Mouse (Mus musculus) layer of hippocampus, adult 18-20 months (tissue): ENCODE measurements around the gene Fkbp5. TPM values are rescaled to one million over a fixed set of nuclear protein-coding genes. Genes with fewer than 3 reads are reported as not detected.

Experiments
- DNase-seq, 2 experiments: peaks; one replicate each; pipeline ENCODE4 v3.0.0; 2022; ENCODE audit warnings: low spot score in 2 of 2
- total RNA-seq, 2 experiments: library from RNA; stranded (reverse); gene quantifications; 2 replicates each; pipeline ENCODE4 v1.2.3; 2021

Gene Fkbp5
- total RNA-seq, 2 experiments from 2014 or later = 81.9 to 84.3 TPM

DNA sequence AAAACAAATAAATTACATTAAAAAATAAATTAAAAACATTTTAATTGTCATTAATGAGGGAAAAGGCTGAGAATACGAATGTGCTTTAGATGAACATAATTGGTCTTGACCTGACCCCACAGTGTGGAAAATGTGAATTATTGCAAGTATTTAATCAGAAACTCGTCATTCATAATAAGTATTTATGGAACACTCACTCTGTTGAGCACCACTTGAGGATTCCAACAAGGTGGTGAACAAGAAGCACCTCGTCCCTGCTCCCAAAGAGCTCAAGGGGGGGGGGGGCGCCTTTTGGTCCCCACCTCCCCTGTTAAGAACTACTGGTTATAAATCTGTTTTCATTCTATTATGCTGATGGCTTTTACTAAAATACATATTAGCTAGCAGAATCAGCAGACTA, 51.4 kb downstream of the Fkbp5 start:
- DNase-seq = no peak

DNA sequence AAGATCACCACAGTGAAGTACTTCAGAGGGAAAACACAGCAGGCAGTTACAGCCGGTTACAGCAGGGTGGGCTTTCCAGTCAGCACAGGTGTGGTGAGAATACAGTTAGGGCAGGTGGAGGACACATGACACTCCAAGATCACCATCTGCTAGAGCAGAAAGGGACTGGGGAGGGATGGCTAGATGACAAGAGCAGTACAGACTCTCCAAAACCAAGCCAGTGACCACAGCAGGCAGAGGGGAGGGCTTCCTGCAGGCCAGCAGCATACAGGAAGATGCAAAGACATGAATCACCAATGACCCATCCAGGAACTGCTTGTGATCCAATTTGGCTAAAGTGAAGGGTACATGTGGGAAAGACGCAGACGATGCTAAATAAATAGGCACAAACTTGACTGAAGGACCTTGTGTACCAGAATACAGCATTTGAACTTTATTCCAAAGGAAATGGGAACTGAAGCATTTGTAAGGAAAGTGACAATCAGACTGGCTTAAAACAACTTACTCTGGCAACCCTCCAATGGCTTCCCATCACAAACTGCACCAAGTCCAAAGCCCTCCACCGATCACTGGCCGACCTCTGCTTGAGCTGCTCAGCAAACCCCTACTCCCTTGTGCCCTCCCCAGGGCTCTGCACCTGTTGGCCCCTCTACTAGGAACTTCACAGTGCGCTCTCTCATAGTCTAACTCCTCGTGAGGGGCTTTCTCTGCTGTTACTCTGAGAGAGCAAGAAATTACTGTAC, 53.5 kb downstream of the Fkbp5 start:
- DNase-seq = no peak

DNA sequence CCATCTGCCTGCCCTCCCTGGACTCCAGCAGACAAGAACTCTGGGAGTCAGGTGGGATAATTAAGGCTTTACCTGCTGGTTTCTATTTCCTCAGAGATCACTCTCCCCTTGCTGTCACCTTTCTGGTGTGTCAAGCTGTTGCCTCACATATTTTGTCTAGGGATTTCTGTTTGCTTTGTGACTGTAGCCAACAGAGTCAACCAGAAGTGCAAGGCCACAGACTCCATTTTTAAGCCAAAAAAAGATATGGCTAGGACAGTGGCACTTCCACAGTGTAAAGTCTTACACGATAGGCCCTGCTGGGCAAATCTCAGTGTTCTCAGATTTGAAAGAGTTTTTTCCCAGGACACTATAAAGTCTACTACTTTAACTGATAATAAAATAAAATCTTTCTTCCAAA, 56.9 kb downstream of the Fkbp5 start:
- no peak for DNase-seq

DNA sequence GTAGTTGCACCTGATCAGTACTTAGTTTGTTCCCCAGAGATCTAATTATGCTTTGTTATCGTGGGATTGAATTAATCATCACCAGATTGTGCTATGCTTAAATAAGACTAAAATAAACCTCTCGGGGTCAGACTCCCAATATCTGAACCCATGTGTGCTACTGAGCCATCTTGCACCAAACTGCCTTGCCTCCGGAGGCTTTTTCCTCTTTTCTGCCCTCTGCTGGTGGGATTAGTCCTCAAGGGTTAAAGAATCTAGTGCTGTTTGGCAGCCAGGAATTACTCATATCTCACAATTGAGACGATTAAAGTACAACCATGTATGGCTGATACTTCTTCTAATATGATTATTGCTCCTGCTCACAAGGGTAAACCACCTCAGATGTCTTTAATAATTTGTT, 62.2 kb downstream of the Fkbp5 start:
- DNase-seq = peak in 1 of 2 experiments; percentile 68

DNA sequence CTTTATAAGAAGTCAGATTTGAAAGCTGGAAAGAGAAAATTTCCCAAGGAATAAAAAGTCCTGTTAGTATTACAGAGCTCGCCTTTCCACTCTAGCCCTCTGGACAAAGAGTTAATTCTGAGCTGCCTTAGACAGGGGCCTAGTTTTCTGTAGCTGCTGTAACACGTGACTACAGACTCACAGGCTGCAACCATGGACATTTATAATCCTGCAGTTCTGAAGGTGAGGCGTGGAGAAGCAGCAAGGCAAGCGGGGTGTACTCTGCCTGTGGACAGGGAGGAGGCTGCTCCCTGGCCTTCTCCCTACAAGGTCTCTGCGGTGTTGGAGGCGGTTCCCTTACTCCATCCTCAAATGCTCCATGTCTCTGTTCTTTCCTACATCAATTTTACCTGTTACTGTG, 64.4 kb downstream of the Fkbp5 start:
- DNase-seq = no peak

DNA sequence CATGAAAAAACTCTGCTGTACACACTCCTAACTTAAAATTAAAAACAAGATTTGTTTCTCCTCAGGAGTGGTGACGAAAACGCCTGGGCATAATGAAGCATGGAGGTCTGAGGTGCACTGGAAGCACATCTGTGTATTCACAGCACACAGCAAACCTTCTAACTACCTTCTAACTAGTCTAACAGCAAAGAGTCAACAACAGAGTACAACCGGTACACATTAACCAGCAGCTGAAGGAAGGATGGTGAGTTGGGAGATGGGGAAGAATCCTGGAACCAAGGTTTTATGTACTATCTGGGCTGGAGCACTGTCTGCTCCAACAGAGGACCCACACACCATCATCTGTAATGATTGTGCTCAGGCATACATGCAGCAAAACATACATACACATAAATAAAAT, 65.4 kb downstream of the Fkbp5 start:
- no peak for DNase-seq

DNA sequence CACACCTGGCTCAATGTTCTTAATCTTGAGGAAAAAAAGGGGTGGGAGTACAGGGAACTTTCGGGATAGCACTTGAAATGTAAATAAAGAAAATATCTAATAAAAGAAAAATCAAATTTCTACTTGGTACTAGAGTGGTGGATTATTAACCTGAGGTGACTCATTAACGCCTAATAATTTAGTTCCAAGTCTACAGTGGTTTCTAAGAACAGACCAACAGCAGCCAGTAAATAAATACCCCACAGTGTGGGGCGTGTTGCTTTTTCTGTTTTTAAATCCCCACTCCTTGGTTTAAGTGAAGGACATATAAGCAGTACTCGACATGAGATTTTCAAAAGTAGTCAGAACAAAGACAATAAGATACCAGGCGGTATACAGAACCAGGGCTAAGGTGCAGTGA, 65.8 kb downstream of the Fkbp5 start:
- DNase-seq = no peak

DNA sequence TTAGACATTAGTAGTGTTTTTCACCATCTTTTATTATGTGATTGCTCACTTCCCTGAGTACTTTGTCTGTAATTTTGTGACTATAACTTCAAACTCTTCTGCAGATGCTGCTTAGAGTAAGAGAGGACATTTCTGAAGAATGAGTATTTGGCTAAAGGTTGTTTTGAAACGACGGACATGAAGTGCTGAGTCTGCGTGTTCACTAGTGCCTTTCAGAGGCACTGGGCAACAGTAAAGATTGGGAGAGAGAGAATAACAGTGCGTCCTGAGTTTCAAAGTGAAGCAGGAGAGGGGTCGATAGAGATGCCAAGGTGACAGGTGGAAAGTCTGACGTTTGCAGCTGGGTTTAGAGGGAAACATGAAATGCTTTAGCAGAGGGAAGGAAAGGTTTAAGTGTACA, 69.1 kb downstream of the Fkbp5 start:
- DNase-seq = no peak

DNA sequence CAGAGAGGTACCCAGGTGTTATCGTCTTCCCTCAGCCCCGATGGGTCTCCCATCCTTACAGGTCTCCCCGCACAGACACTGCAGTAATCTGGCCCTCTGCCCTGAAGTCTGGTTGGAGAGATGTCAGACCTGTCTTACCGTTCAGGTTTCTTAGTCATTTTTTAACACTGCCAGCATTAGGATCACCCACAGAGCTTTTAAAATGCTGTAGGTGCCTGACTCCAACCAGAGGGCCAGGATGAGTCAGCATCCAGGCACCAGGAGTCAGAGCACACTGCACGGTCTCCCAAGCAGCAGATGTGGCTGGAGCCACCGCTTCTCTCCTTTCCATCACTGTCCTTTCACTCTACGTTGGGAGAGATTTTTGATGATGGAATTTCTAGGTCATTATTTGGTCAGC, 69.5 kb downstream of the Fkbp5 start:
- no peak for DNase-seq

DNA sequence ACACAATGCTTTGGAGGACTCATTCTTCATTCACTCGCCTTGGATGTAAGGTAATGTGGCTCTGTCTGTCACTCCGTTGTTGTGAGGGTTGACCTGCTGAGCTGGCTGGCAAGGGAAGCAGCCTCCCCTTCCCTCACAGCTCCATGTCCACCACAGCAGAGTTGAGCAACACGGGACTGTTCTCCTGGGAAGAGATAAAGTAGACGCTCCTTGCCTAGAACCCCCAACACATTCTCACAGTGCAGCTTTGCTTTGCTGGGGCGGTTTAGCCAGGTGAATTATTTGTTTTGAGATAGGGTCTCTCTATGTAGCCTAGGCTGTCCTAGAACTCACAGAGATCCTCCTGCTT, 70.5 kb downstream of the Fkbp5 start:
- DNase-seq = no peak

DNA sequence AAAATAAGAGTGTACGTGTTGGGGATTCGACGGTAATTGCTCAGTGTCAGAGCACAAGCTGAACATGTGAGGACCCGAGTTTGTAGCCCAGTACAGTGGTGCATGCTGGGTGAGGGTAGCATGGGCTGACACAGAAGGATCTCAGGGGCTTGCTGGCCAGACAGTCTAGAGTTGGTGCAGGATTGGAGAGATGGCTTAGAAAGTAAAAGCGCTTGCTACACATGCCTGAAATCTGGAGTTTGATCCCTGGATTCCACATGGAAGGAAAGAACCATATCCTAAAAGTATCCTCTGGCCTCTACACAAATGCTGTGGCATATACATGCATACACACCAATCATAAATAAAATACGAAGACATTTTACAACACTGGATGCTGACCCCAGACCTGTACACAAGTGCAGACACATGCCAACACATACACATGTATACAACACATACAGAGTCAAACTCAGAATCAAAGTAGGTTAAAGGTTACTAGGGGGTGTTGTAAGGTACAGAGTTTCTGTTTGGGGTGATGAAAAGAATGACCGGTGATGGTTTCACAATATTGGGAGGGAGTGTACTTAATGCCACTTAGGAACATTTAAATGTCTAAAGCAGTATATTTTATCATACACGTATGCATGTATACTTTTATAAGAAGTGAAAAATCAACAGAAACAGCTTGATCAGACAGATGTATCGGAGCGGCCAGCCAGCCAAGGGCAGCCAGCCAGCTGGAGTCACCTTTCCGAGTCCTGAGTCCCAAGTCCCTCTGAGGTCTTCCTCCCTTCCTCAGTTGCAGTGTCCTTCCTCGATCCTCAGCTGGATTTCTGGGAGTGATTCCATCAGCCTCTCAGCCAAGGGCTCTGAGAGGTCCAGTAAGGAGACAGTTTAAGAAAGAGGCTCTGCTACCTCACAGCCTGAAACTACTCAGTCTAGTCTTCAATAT, 71.2 kb downstream of the Fkbp5 start:
- DNase-seq = no peak

DNA sequence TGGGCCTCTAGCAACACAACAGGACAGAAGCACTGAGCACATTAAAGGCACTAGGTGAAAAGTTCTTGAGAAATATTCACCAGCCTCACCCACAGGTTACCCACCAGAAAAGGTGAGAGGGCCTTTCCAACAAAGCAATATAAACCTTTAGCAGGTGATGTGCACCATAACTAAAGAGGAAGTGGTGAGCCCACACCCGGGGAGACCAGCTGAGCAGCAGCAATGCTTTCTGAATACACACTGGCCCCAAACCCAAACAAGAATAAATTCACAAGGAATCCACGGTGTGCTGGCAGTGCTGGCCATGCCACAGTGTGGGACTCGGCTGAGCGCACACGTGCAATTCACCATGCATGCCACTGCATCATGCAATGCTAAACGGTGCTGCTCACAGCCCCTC, 74.7 kb downstream of the Fkbp5 start:
- no peak for DNase-seq

DNA sequence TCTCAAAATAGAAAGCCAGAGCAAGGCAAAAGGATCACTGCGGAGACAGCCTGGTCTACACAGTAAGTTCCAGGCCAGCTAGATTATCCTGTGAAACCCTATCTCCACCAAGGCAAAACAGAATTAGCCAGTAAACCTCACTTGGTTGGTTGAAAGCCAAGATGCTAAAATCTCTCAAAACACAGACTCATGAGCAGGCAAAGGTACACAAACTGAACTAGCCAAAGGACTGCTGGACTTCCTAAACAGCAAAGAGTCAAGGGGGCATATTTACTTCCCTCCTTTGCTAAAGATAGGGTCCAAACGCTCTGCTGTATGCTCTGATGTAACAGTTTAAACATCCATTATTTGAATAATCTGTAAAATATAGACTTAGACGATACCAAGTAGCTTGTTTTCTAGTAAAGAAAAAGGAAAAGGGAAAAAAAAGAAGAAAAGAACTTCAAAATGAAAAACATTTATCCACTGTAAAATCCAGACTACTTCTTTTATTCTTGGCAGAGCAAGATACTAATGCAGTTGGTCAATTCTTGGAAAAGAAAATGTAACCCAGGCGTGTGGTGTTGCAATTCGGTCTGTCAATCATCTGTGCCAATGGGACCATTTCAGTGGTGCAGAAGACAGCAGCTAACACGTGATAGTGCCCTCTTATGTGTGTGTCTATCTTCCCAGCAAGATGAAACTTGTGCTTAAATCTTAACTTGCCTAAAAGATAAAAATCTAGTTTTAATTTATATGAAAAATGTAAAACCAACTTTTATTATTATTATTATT, 78.8 kb downstream of the Fkbp5 start:
- DNase-seq = no peak

DNA sequence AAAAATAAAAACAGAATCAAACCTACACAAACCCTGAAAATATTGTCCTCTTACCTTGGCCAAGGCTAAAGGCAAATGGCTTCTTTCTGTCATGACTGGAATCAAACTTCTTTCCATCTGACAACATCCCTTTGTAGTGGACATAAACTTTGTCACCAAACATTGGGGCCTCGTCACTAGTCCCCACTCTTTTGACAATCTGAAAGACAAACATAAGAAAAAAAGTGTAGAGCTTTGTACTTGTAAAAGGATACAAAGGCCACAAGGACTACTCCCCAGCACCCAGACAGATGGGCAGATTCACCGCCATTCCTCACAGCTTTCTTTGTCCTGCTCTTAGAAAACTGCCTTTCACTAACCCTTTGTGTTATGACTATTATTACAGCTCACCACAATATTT, 79.4 kb downstream of the Fkbp5 start:
- DNase-seq = no peak

DNA sequence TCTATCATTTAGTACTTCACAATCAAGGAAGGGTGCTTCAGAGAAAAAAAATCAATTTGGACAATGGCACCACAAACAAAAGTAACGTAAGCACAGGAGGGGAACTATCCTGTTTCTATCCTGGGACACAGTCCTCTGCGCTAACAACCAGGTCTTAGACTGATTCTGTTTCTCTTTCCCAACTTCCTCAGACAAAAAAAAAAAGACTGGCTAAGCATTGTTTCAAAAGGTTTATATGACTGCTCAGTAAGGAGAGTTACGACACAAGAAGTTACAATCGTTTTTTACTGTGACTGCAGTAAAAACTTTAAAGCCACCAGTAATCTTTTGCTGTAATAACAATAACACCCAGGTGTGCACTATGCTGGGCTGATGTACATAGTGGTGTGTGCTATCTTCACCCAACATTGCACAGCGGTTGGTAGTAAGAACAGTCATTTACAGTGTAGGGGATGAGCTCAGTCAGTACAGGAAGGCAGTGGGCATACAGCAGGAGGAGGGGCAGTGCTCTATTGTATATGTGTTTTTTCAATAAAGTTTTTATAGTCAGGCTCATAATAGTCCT, 82.3 kb downstream of the Fkbp5 start:
- DNase-seq = no peak

DNA sequence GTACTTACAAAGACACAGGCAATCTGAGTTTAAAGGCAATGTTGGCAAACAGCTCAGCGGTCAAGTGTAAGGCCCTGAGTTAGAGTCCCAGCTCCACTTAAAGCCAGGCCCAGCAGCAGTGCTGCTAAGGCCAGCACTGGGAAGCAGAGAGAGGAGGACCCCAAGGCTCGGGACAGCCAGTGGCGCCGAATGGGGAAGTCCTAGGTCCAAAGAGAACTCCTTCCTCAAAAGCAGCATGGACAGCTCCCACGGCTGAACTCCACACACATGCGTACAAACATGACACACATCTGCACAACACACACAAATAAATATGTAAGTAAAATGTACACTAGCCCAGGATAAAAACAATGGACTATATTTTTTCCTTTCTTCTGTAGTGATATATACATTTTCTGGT, 84.3 kb downstream of the Fkbp5 start:
- DNase-seq = no peak

DNA sequence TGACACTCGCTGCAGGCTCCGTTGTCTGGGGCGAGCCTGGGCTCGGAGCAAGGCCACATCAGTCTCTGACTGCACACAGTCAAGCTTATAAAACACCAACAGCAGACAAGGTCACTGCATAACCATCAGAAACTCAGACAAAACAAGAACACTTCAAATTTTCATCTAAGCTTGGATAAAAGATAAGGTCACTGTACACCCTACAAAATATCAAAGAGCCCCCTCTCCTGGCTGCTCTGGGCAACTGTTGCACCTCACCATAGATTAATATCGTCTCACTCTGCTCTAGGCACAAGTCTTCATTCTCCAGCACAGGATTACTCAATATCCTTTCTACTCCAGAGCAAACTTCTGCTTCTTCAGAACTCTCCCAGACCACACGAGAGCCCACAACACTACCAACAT, 85.4 kb downstream of the Fkbp5 start:
- no peak for DNase-seq

DNA sequence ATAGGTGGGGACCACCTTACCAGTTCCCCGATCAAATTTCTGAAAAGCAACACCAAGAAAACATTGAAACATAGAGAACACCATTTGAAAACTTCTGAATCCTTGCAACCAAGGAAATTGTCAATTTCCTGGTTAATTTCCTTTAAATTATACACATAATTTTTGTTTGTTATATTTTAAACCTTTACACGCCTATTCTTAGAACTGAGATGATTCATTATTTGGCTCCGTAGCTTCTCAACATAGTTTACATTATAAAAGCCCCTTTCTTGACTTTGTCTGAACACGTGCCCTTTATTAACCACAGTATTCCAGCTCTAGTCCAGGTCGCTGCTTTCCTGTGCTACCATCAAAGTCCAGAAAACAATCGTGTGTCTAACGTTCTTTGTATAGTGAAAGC, 86.3 kb downstream of the Fkbp5 start:
- DNase-seq = no peak

DNA sequence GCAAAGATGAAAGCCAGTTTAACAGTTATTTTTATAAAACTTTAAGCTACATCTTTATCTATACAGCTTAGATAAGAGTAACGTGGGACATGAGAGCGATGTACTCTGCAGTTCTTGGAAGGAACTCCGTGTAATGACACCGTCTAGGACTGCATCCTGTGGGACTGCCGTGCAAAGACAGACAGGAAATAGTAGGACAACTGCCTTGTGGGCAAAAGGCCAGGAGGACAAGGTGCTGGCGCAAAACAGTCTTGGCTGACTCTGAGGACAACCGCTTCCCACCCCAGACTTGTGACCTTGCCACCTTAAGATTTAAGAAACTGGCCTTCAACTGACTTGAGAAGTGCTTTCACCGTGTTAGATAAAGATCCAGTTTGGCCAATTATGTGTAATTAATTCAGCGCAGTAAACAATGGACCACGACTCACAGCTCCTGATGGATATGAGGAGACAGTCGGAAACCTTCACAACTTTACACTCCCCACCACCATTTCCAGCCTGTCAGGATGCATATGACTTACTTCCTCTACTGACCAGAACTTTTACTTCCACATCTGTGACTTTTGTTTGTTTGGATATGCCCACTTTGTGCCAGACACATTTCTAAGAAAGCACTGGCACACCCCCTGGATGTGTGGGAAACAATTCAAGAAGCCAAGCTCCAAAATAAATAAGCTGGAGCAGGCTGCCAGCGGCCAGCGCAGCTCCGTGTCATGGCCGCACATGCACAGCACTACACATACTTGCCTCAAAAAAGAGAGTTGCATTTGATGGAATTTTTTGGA, 88.7 kb downstream of the Fkbp5 start:
- DNase-seq = no peak

DNA sequence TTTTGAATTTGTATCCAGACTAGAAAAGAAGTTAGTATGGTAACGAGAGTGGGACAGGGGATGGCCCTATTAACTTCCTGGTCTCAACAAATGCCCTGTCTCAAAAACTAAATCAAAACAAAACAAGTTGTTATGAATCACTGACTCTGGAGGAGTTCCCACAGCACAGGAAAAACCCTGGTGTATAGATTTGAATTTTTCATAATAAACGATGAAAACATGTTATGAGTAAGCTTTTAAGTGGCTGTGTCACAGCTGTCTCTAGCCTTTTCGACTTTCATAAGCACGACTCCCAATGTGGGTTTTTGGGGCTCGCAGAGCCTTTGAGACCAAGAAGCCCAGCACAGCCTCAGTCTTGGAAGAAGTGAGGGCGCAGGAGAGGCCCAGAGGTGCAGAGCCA, 89.7 kb downstream of the Fkbp5 start:
- no peak for DNase-seq

DNA sequence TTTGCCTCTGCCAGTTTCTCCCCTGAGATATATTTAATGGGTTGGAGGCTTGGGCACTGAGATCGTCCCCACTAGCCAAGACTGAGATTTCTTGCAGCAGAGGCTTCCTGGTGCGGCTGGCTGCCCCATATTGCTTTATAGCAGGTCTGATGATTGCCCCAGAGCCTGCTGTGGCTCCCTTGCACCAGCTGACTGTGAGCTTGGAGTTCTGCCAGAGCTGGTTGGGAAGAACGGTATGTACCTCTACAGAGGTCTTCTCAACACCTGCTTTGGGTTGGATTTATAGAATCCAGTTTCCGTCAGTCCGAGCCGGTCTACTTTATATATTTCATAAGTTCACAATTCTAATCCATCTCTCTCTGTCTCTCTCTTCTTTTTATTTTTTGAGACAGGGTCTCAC, 93.0 kb downstream of the Fkbp5 start:
- DNase-seq = peak in 1 of 2 experiments; percentile 25
